Mouse (Mus musculus): ENCODE measurements at regions not wholly inside any gene's neighbourhood (a gene's known extent, or its start where the extent isn't known, plus 50 kb on each side); places are given as distances from the start of the nearest gene placed in this dataset.

DNA sequence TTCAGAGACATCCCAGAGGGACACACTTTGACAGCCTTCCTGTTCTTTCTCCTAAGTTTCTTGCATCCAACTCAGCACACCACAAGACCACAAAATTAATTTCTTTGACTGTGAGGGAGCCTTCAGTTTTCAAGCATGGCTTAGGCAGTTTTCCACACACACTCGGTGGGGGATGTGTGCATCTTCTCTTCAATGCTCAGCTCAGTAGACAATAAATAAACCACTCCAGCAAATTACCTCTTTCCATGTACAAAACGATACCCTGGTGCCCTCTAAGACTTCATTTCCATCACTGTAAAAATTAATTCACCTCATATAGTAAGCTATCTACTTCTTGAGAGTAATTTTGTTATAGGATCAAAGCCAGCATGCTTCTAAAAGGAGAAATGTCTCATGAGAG is 184.6 kb downstream of the Samd5 start:
- Histone ChIP-seq H3K4me3 (ENCODE audit: insufficient read depth, low read length) (no peak overlapping the region), H3K4me1 (ENCODE audit: control insufficient read depth, insufficient read depth, low read length) (no peaks in the 10 kb centered on the region), H3K27ac (ENCODE audit: insufficient read depth, low read depth, low read length) (no peak overlapping the region)
- no peak for TF ChIP-seq CTCF (IDR thresholded peaks at IDR 0.05; ENCODE audit: low read depth, low read length)
- no peak for TF ChIP-seq POLR2A (IDR thresholded peaks at IDR 0.05; ENCODE audit: borderline replicate concordance, low read depth, low read length)

DNA sequence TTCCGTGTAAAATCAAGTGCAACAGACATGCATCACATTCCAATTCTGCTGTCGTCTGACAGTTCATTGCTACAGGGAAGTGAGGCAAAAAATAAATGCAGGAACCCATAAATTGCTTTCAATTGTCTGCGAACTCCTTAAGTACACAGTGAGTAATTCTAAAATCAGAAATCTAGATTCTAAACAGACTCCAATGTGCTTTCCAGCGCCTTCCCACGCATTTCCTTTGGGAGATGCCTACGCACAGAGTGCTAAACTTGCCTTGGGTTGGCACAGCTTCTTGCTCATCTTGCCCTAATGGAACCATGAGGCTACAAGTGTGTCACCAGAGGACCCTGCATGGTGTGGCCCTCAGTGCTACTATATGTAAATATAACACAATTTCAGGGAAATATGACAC is 212.6 kb downstream of the Samd5 start:
- Histone ChIP-seq H3K4me1 (ENCODE audit: control insufficient read depth, insufficient read depth, low read length) (no peaks in the 10 kb centered on the region), H3K4me3 (ENCODE audit: insufficient read depth, low read length) (no peak overlapping the region), H3K27ac (ENCODE audit: insufficient read depth, low read depth, low read length) (no peak overlapping the region)
- TF ChIP-seq CTCF (IDR thresholded peaks at IDR 0.05; ENCODE audit: low read depth, low read length) (no peak), POLR2A (IDR thresholded peaks at IDR 0.05; ENCODE audit: borderline replicate concordance, low read depth, low read length) (no peak)

DNA sequence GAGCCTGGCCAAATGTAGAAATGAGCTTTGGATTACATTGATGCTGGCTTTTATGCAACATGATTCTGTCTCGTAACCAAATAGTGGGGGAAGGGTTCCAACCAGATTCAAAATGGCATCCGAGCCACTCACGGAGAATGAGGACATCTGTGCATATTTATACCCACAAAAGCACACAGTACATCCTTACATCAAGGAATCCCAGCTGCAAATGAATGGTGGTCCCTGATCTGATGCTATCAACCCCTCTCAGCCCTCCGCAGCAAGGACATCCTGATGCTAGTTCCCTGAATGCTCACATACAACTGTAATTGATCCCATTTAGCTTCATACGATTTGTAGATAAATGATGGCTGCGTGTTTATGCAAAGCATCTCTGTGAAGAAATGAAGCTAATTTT is 215.9 kb downstream of the Samd5 start:
- Histone ChIP-seq H3K4me1 (ENCODE audit: control insufficient read depth, insufficient read depth, low read length) (no peaks in the 10 kb centered on the region), H3K27ac (ENCODE audit: insufficient read depth, low read depth, low read length) (no peak overlapping the region), H3K4me3 (ENCODE audit: insufficient read depth, low read length) (no peak overlapping the region)
- TF ChIP-seq CTCF (IDR thresholded peaks at IDR 0.05; ENCODE audit: low read depth, low read length) (no peak), POLR2A (IDR thresholded peaks at IDR 0.05; ENCODE audit: borderline replicate concordance, low read depth, low read length) (no peak)

DNA sequence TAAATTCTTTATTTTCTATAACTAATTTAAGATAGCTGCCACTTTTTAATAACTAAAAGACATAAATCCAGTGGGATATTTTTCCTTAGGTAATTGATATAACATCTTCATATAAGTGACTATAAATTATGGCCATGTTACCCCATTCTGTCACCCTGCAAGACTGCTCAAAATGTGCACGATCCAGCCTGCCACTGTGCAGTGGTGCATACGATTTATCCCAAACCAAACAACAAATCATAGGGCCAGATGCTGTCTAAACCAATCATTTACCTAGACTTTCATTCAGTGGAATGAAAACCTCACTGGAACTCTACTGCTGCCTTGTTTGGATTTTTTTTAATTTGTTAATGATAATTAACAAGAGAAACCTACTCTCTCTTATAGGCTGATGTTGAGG is 216.5 kb downstream of the Samd5 start:
- TF ChIP-seq CTCF (IDR thresholded peaks at IDR 0.05; ENCODE audit: low read depth, low read length) = no peak
- TF ChIP-seq POLR2A (IDR thresholded peaks at IDR 0.05; ENCODE audit: borderline replicate concordance, low read depth, low read length) = no peak
- no peak overlapping the region for H3K27ac ChIP-seq (ENCODE audit: insufficient read depth, low read depth, low read length)
- H3K4me1 ChIP-seq (ENCODE audit: control insufficient read depth, insufficient read depth, low read length) = no peaks in the 10 kb centered on the region
- no peak overlapping the region for H3K4me3 ChIP-seq (ENCODE audit: insufficient read depth, low read length)

DNA sequence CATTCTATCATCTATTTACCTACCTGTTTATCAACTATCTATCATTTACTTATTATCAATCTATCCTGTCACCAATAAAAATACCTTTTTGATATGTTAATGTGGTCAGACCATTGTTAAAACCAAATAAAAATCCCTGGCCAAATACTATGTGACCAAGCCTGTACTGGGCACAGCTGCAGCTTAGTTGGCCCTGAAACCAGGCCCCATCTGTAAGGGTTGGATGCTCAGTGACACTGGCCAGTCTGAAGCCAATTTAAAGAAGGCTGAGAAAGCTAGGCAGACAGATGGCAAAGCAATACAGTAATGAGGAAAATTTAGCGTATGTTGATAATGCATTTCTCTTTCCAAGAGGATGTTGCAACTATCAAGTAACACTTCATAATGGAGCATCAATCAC is 217.8 kb downstream of the Samd5 start:
- no peak for TF ChIP-seq CTCF (IDR thresholded peaks at IDR 0.05; ENCODE audit: low read depth, low read length)
- no peak for TF ChIP-seq POLR2A (IDR thresholded peaks at IDR 0.05; ENCODE audit: borderline replicate concordance, low read depth, low read length)
- H3K27ac ChIP-seq (ENCODE audit: insufficient read depth, low read depth, low read length) = no peak overlapping the region
- no peaks in the 10 kb centered on the region for H3K4me1 ChIP-seq (ENCODE audit: control insufficient read depth, insufficient read depth, low read length)
- H3K4me3 ChIP-seq (ENCODE audit: insufficient read depth, low read length) = no peak overlapping the region

DNA sequence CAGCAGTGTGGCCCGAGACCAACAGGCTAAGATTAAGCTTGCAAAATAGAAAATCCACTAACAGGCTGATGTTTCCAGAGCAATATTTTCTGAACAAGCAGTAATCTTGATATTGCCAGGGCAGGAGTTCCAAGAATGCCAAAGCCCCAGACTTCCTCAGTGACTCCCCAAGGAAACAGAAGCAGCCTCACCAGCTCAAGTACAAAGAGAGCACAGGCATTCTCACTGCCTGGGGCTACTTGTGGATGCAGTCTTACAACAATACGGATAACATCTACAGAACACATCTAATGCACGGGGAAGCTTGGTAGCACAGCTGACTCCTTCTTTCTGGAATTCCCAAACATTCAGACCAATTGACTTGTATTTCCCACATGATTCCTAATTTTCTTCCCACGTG is 235.9 kb downstream of the Samd5 start:
- Histone ChIP-seq H3K4me1 (ENCODE audit: control insufficient read depth, insufficient read depth, low read length) (no peaks in the 10 kb centered on the region), H3K4me3 (ENCODE audit: insufficient read depth, low read length) (no peak overlapping the region), H3K27ac (ENCODE audit: insufficient read depth, low read depth, low read length) (no peak overlapping the region)
- TF ChIP-seq POLR2A (IDR thresholded peaks at IDR 0.05; ENCODE audit: borderline replicate concordance, low read depth, low read length) = no peak
- TF ChIP-seq CTCF (IDR thresholded peaks at IDR 0.05; ENCODE audit: low read depth, low read length) = no peak

DNA sequence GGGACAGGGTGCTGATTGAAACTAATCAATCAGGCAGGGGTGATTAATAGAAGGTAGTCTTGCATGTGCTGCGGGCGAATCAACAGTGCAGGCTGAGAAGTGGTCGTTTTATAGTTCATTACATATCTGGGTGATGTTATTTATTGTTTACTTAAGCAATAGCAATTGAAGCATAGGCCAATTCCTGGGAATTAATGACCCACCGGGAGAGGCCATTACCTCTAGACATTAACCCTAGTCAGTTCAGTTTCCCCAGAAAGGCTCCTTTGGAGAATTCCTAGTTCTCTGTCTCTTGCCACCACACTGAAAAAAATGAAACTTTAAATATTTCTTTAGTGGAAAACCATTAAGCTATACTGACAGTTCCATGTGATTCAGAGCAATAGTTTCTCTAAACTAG is 236.6 kb downstream of the Samd5 start:
- no peaks in the 10 kb centered on the region for H3K4me1 ChIP-seq (ENCODE audit: control insufficient read depth, insufficient read depth, low read length)
- no peak for TF ChIP-seq POLR2A (IDR thresholded peaks at IDR 0.05; ENCODE audit: borderline replicate concordance, low read depth, low read length)
- no peak for TF ChIP-seq CTCF (IDR thresholded peaks at IDR 0.05; ENCODE audit: low read depth, low read length)
- no peak overlapping the region for H3K4me3 ChIP-seq (ENCODE audit: insufficient read depth, low read length)
- no peak overlapping the region for H3K27ac ChIP-seq (ENCODE audit: insufficient read depth, low read depth, low read length)

DNA sequence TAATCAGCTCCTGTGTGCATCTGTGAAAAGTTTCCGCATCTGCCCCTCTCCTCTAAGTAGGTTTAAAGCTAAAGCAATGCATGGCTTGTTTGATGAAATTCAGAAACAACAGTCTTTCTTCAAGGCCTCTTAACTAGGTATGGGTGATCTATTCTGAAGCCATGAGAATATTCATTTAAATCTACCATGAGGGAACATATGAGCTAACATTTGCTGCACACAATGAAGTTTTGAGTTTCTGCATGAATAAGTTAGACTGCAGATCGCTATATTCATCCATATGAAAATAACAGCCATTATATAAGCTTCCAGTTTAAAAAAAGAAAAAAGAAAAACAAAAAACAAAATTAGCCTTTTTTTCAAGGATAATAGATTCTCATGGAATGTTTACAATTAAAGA is 245.9 kb downstream of the Samd5 start:
- no peak overlapping the region for H3K27ac ChIP-seq (ENCODE audit: insufficient read depth, low read depth, low read length)
- TF ChIP-seq POLR2A (IDR thresholded peaks at IDR 0.05; ENCODE audit: borderline replicate concordance, low read depth, low read length) (no peak), CTCF (IDR thresholded peaks at IDR 0.05; ENCODE audit: low read depth, low read length) (no peak)
- H3K4me1 ChIP-seq (ENCODE audit: control insufficient read depth, insufficient read depth, low read length) = no peaks in the 10 kb centered on the region
- no peak overlapping the region for H3K4me3 ChIP-seq (ENCODE audit: insufficient read depth, low read length)

DNA sequence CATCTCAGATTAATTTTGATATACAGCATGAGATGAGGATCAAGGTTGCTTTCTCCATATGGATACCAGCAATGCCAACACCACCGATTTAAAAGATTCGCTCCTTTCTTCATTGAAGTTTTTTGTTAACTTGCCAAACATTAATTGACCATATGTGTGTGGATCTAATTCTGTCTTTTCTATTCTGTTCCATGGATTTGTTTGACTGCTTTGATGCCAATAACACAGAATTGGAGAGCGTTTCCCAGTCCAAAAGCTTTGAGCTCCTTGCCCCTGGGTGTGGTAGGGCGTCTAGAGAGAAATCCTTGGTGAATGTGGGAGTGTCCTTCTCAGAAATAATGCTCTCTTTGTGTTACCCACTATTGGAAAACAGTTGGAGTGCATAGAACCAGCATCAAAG is 254.3 kb downstream of the Samd5 start:
- Histone ChIP-seq H3K4me1 (ENCODE audit: control insufficient read depth, insufficient read depth, low read length) (no peaks in the 10 kb centered on the region), H3K27ac (ENCODE audit: insufficient read depth, low read depth, low read length) (no peak overlapping the region), H3K4me3 (ENCODE audit: insufficient read depth, low read length) (no peak overlapping the region)
- TF ChIP-seq POLR2A (IDR thresholded peaks at IDR 0.05; ENCODE audit: borderline replicate concordance, low read depth, low read length) = no peak
- TF ChIP-seq CTCF (IDR thresholded peaks at IDR 0.05; ENCODE audit: low read depth, low read length) = no peak

DNA sequence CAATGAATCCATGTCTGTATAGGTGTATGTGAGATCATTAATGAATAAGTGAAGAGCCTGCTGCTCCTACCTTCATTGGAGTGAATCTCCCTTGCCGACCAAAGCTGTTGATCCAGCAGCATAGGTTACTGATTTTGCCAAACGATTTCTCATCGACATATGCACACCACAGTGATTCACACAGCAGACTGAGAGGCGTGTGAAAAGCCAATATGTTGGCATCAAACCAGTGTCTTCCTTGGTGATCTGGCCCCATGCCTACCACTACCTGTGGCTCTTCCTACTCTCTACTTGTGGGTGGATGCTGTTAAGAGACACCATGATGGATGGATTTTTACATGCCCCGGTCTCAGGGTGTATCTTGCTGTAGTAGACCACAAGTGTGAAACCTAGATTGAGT is 258.3 kb downstream of the Samd5 start:
- no peak for TF ChIP-seq CTCF (IDR thresholded peaks at IDR 0.05; ENCODE audit: low read depth, low read length)
- no peak for TF ChIP-seq POLR2A (IDR thresholded peaks at IDR 0.05; ENCODE audit: borderline replicate concordance, low read depth, low read length)
- Histone ChIP-seq H3K4me1 (ENCODE audit: control insufficient read depth, insufficient read depth, low read length) (no peaks in the 10 kb centered on the region), H3K4me3 (ENCODE audit: insufficient read depth, low read length) (no peak overlapping the region), H3K27ac (ENCODE audit: insufficient read depth, low read depth, low read length) (no peak overlapping the region)

DNA sequence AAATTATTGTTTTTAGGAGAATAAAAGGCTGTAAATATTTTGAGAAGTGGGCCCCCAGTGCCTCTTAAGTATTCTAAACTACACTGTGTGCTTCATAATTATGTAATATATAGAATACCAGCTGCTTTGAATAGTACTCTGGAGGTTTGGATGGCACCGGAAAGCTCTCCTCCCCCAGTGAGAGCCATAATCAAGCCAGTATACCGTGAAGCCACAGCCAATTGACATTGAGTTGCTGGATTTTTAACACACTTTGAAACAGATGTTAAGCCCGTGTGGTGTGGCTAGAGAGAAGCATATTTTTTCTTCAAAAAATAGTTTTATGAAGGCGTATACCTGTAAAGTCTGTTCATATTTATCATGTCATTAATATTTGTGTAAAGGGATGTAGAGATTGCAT is 268.9 kb downstream of the Samd5 start:
- H3K27ac ChIP-seq (ENCODE audit: insufficient read depth, low read depth, low read length) = no peak overlapping the region

More for the DNA sequence above, 268.9 kb downstream of the Samd5 start:
- Histone ChIP-seq H3K4me3 (ENCODE audit: insufficient read depth, low read length) (no peak overlapping the region), H3K4me1 (ENCODE audit: control insufficient read depth, insufficient read depth, low read length) (no peaks in the 10 kb centered on the region)
- TF ChIP-seq POLR2A (IDR thresholded peaks at IDR 0.05; ENCODE audit: borderline replicate concordance, low read depth, low read length) (no peak), CTCF (IDR thresholded peaks at IDR 0.05; ENCODE audit: low read depth, low read length) (no peak)
